Mouse (Mus musculus) adrenal gland, postnatal 4 days (tissue): ENCODE measurements around the gene Psmd9. TPM values are rescaled to one million over a fixed set of nuclear protein-coding genes. Genes with fewer than 3 reads are reported as not detected.

Source experiments
- DNase-seq, 2 experiments: peaks; one replicate each; pipeline ENCODE4 v3.0.0; 2021 to 2022; ENCODE audit warnings: low spot score in 2 of 2, mixed read lengths in 2 of 2
- long read RNA-seq, 2 experiments: library from polyadenylated mRNA; stranded (forward); transcript quantifications; one replicate each; pipeline ENCODE4 v2.0.0; 2021
- total RNA-seq, 2 experiments: library from RNA; stranded (reverse); gene quantifications; 2 replicates each; pipeline ENCODE4 v1.2.3; 2021

Gene Psmd9
- total RNA-seq = 10 to 100 TPM; 36.0 to 36.5 TPM
- long read RNA-seq, experiment 1, transcript Psmd9-201 (6 exons, 2,597 nt) = major isoform, 40 of 53 reads
- long read RNA-seq, experiment 1, partial matches to known transcripts = 4 of 53 reads
- long read RNA-seq, experiment 1, other reads (novel, unspliced or antisense) = 9 of 53 reads
- long read RNA-seq, experiment 2, transcript Psmd9-201 (6 exons, 2,597 nt) = major isoform, 41 of 54 reads
- long read RNA-seq, experiment 2, partial matches to known transcripts = 2 of 54 reads
- long read RNA-seq, experiment 2, other reads (novel, unspliced or antisense) = 9 of 54 reads

- DNase-seq = no peak
Measured at GRCm38 (mm10) chr5:123169284-123169683, at the start of gene Psmd9. Gene Psmd9, plus strand, starts transcription at chr5:123169413.

- DNase-seq = no peak
Measured at GRCm38 (mm10) chr5:123120624-123121215, 48.5 kb upstream of the Psmd9 start.

GRCm38 (mm10) chr5:123122181-123122580 lies 47.0 kb upstream of the Psmd9 start:
- no peak for DNase-seq

GRCm38 (mm10) chr5:123125105-123125504 lies 44.1 kb upstream of the Psmd9 start:
- DNase-seq = no peak

- no peak for DNase-seq
Measured at GRCm38 (mm10) chr5:123125638-123126406, 43.4 kb upstream of the Psmd9 start.

- DNase-seq = no peak
Measured at GRCm38 (mm10) chr5:123127031-123127430, 42.2 kb upstream of the Psmd9 start.

GRCm38 (mm10) chr5:123128426-123129169 lies 40.6 kb upstream of the Psmd9 start:
- no peak for DNase-seq

GRCm38 (mm10) chr5:123129170-123129757 lies 39.9 kb upstream of the Psmd9 start:
- DNase-seq = no peak

- DNase-seq = no peak
Measured at GRCm38 (mm10) chr5:123130030-123130813, 39.0 kb upstream of the Psmd9 start.

- DNase-seq = no peak
Measured at GRCm38 (mm10) chr5:123130814-123131148, 38.4 kb upstream of the Psmd9 start.

- peak; percentile 73 to 76 for DNase-seq
Measured at GRCm38 (mm10) chr5:123132308-123133071, 36.7 kb upstream of the Psmd9 start, which contains the start of gene Rhof. Gene Rhof, minus strand, starts transcription at chr5:123132692.

GRCm38 (mm10) chr5:123133083-123133783 lies 36.0 kb upstream of the Psmd9 start:
- DNase-seq = peak; percentile 81 to 89

GRCm38 (mm10) chr5:123133784-123134143 lies 35.4 kb upstream of the Psmd9 start:
- DNase-seq = no peak

- DNase-seq = no peak
Measured at GRCm38 (mm10) chr5:123134186-123134874, 34.9 kb upstream of the Psmd9 start.

- DNase-seq = no peak
Measured at GRCm38 (mm10) chr5:123134875-123135382, 34.3 kb upstream of the Psmd9 start.

- peak; percentile 60 to 79 for DNase-seq
Measured at GRCm38 (mm10) chr5:123135471-123136360, 33.5 kb upstream of the Psmd9 start.
